Mouse (Mus musculus): ENCODE measurements around the gene D230025D16Rik.

GRCm38 (mm10) chr8:105209153-105210110 lies 15.5 kb upstream of the D230025D16Rik start:
- TF ChIP-seq ZNF384 (IDR thresholded peaks at IDR 0.05; ENCODE audit: low read depth, low read length) (no peak), HCFC1 (IDR thresholded peaks at IDR 0.05; ENCODE audit: borderline replicate concordance, insufficient read depth, low read length) (no peak)

All from ES-E14 (cell line).